Mouse (Mus musculus): ENCODE data around the gene Nmral1.

- no peak for TF ChIP-seq MAFK (IDR thresholded peaks at IDR 0.05; ENCODE audit: insufficient read depth, low read depth, low read length)
- no peak for TF ChIP-seq HCFC1 (IDR thresholded peaks at IDR 0.05; ENCODE audit: borderline replicate concordance, insufficient read depth, low read length)
- no peak for TF ChIP-seq ZNF384 (IDR thresholded peaks at IDR 0.05; ENCODE audit: low read depth, low read length)
- TF ChIP-seq ZC3H11A (IDR thresholded peaks at IDR 0.05; ENCODE audit: borderline replicate concordance, low read depth, low read length): no peak
Observed at GRCm38 (mm10) chr16:4701211-4701610, 17.9 kb downstream of the Nmral1 start.

Data from ES-E14 (cell line).